Mouse (Mus musculus) thymus, postnatal 36 days (tissue): ENCODE results near the gene Serpinb3d.
"Not testable (repeated sequence)": the region's sequence is repeated elsewhere in the genome, so short reads cannot be mapped to it uniquely, and the experiment has no call there.

ENCODE experiments used
- DNase-seq, 2 experiments: peaks; one replicate each; pipeline ENCODE4 v3.0.0; 2022; ENCODE audit warnings: mixed read lengths in 2 of 2

Serpinb3d gene

DNA sequence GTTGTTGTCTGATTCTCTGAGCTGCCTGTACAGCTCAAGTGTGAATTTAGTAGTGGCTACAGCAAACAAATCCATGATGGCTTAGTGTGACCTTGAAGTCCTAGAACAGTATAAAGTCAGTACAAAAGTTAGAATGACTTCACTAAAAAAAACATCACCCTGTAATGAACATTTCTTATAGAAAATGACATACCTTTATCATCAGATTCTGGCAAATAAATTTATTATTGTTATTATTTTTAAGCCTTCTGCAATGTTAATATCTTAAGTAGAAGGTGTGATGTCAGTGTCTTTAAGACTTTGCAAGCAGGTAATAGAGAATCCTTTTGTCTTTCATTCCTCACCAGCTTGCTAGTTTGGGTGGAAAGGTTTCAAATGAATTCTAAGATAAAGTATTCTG lies at the start of gene Serpinb3d:
TSS of gene Serpinb3d (minus strand) at position 101 of the 400 bp plus-strand sequence.
- no peak for DNase-seq

DNA sequence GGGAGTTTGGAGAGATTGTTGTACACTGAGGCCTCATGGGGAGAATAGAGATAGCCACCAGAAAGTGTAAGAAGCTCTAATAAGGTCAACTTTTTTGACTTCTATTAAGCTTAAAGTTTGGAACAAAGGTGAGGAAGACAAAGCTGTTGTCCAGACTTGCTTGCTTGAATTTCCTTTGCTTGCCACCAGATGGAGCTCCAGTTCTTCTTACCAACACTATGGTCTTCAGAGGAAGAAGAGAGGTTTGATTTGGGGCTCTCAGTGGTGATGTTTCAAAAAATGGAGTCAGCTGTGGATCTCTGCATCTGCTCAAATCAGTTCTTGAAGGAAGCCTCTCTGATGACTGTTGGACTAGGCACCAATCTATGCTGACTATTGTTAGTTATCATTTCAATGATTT lies 44.1 kb upstream of the Serpinb3d start:
- DNase-seq, result not testable (repeated sequence)

DNA sequence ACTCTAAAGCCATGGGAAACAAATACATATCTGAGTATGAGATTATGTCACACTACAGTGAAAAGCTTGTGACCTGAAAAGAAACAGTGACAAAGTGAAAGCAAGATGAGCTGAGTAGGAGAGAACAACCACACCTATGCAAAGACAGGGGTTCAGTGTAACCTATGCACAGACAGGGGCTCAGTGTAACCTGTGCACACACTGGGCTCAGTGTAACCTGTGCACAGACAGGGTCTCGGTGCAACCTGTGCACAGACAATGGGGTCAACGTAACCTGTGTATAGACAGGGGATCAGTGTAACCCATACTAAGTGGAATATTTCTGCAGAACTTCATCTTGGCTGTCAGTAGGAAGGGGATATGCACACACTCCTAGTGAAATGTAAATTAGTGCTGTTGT lies 15.1 kb upstream of the Serpinb3d start:
- DNase-seq, result no peak

DNA sequence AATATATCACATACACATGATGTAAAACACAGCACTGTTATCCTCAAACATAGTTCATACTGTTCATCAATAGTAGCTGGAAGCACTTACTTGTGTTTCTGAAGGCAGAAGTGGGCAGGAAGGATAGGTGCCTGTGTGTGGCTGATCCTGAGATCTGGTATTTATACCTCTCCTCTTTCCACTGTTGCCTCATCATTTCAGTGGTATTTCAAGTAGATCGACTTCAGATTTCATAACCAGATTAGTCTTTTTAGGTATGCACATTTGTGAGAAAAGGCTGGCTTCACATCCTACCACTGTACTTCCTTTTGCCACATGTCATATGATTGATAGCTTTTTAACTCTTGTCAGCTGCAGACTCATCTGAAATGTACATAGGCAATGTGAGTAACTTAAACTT lies 31.1 kb downstream of the Serpinb3d start, which contains the start of gene Serpinb3a:
TSS of gene Serpinb3a (minus strand) at position 101 of the 400 bp plus-strand sequence.
- DNase-seq, result no peak

DNA sequence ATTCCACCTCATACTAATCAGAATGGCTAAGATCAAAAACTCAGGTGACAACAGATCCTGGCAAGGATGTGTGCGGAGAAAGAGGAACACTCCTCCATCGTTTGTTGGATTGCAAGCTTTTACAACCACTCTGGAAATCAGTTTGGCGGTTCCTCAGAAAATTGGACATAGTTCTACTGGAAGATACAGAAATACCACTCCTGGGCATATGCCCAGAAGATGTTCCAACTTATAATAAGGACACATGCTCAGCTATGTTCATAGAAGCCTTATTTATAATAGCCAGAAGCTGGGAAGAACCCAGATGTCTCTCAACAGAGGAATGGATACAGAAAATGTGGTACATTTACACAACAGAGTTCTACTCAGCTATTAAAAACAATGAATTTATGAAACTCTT lies 49.1 kb downstream of the Serpinb3d start:
- DNase-seq, result not testable (repeated sequence)
